Mouse (Mus musculus) embryonic facial prominence, embryonic 14.5 days (tissue): ENCODE data around the gene Cux1. TPM values are rescaled to one million over a fixed set of nuclear protein-coding genes. Genes with fewer than 3 reads are reported as not detected.

ENCODE experiments used
- ATAC-seq: fragments of 200-750 bp; cut with Nextera tagmentation; 2 replicates; pipeline ENCODE4 v1.8.0; 2017; ENCODE audit warnings: low read depth, moderate number of reproducible peaks, moderate TSS enrichment
- DNase-seq: peaks from one replicate; pipeline ENCODE4 v3.0.0-alpha.2; 2015; ENCODE audit warnings: low spot score
- H3K27ac ChIP-seq: fragments of 300-500 bp; sonication (generic); replicated peaks from 2 replicates; pipeline ENCODE4 v1.5.1; 2014; ENCODE audit warnings: low read depth, mild to moderate bottlenecking, low read length, moderate library complexity
- H3K27me3 ChIP-seq: fragments of 300-500 bp; sonication (generic); replicated peaks from 2 replicates; pipeline ENCODE4 v1.6.1; 2014; ENCODE audit warnings: low read length; ENCODE audit not compliant: control insufficient read depth, insufficient read depth
- H3K36me3 ChIP-seq: fragments of 300-500 bp; sonication (generic); 2 replicates; pipeline ENCODE4 v1.6.1; 2014; ENCODE audit warnings: low read length, mixed read lengths; ENCODE audit not compliant: control insufficient read depth, insufficient read depth
- H3K4me1 ChIP-seq: fragments of 300-500 bp; sonication (generic); 2 replicates; pipeline ENCODE4 v1.6.1; 2014; ENCODE audit warnings: antibody characterized with exemption, low read length; ENCODE audit not compliant: control insufficient read depth, insufficient read depth
- H3K4me2 ChIP-seq: fragments of 300-500 bp; sonication (generic); 2 replicates; pipeline ENCODE4 v1.6.1; 2014; ENCODE audit warnings: low read depth, mild to moderate bottlenecking, low read length, moderate library complexity, mixed read lengths
- H3K4me3 ChIP-seq: fragments of 300-500 bp; sonication (generic); 2 replicates; pipeline ENCODE4 v1.5.1; 2014; ENCODE audit warnings: low read depth, mild to moderate bottlenecking, low read length
- H3K9ac ChIP-seq: fragments of 300-500 bp; sonication (generic); 2 replicates; pipeline ENCODE4 v1.6.1; 2014; ENCODE audit warnings: low read depth, mild to moderate bottlenecking, low read length, moderate library complexity, mixed read lengths
- H3K9me3 ChIP-seq: fragments of 300-500 bp; sonication (generic); 2 replicates; pipeline ENCODE4 v1.6.1; 2016; ENCODE audit warnings: low read length; ENCODE audit not compliant: control insufficient read depth
- WGBS: fragments of 180-500 bp; shearing (Covaris S2); extraction: QIAGEN DNeasy Blood & Tissue Kit; methylation state at CpG from one replicate; pipeline ENCODE4 v1.1.7; 2014; 5-methylcytosine and 5-hydroxymethylcytosine counted together
- polyA plus RNA-seq: library from polyadenylated mRNA; unstranded; fragments of >200 nt; fragmentation: Nextera tagmentation; extraction: Ambion mirVana; gene quantifications from 2 replicates; pipeline ENCODE4 v1.2.1, GENCODE M21; 2014

The Cux1 gene
- polyA plus RNA-seq, 1 experiment from 2014 or later: 60.6 TPM

DNA sequence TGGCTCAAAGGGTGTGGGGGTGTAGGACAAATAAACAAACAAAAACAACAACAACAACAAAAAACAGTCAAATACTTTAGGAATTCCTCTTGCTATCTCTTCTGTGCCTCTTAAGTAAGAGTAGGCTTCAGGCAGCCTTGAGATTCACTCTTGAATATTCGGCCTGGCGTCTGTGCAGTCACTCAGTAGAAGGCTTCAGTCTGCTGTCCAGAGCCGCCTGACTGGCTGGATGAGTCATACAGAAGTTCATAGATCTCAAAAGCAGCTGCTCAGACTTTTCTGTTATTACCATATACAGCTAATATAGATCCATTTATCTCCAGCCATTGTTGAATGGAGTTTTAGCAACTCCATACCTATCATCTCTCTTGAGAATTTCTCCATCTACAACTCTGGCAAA is 145.4 kb downstream of the Cux1 start:
- Histone ChIP-seq H3K36me3 (no peaks in the 10 kb centered on the region; the same call in 1 of the 2 replicates), H3K9me3 (no peaks in the 10 kb centered on the region), H3K27me3 (no peaks in the 10 kb centered on the region), H3K9ac (no peak overlapping the region), H3K27ac (no peak overlapping the region), H3K4me2 (no peak overlapping the region), H3K4me1 (peaks cover under 1% of the 10 kb centered on the region; the same call in 1 of the 2 replicates), H3K4me3 (no peak overlapping the region)
- no peak for ATAC-seq
- 81% methylated on average over 3 of the region's 3 CpGs for WGBS
- no peak for DNase-seq

DNA sequence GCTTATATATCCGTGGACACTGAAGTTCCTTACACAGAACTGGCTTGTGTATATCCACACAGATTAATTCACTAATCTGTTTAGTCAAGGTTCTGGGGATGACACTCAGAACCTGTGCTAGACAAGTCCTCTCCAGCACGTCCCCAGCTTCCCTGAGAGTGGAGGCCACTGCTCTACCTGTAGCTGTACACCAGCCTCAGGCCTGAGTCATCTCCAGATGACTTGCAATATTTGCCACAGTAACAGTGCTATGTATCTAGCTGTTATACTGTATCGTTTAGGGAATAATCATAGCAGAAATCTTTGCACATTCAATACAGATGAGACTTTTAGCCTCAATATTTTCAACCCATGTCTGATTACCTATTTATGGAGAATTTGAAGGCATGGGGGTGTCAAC is 146.0 kb downstream of the Cux1 start:
- ATAC-seq: no peak
- Histone ChIP-seq H3K27ac (no peak overlapping the region), H3K4me2 (no peak overlapping the region), H3K4me1 (no peaks in the 10 kb centered on the region), H3K9ac (no peak overlapping the region), H3K4me3 (no peak overlapping the region), H3K36me3 (no peaks in the 10 kb centered on the region; the same call in 1 of the 2 replicates), H3K27me3 (no peaks in the 10 kb centered on the region), H3K9me3 (no peaks in the 10 kb centered on the region)
- WGBS: 86% methylated on average over 3 of the region's 3 CpGs
- no peak for DNase-seq

DNA sequence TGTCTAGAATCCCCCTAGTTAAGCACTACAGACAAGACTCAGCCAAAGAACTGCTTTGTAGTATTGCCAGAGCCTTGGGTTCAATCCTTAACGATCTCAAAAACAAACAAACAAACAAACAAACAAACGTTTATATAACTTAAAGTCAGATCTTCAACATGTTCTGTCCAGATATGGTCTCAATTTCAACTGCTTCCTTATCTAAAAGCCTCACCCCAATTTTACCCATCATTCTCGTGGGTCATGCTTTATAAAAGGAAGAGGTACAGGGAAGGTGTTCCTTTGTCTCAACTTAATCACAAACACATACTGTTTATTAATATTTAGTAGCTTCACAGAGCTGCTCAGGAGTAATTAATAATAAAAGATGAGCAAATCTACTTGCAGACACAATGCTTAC is 146.9 kb downstream of the Cux1 start:
- Histone ChIP-seq H3K36me3 (no peaks in the 10 kb centered on the region; the same call in 1 of the 2 replicates), H3K27me3 (no peaks in the 10 kb centered on the region), H3K4me1 (no peaks in the 10 kb centered on the region), H3K27ac (no peak overlapping the region), H3K9ac (no peak overlapping the region), H3K4me2 (no peak overlapping the region), H3K4me3 (no peak overlapping the region), H3K9me3 (no peaks in the 10 kb centered on the region)
- no peak for ATAC-seq
- no peak for DNase-seq
- WGBS: 84% methylated on average over 3 of the region's 3 CpGs

DNA sequence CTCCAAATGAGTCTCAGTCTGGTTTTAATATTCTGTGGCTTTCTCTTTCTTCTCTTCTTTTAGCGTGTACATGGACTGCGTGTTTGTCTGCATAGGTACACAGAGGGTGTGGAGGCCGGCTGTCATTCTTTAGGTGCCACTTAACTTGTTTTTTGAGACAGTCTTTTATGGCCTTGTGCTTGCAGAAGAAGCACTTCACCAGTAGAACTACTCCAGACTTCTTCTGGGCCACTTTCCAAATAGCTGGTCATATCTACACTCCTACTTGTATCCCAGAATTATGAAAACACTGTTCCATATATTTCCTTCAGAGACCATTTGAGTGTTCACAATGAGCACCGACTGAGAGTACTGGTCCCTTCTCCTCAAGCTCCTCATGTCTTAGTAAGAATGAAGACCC is 149.4 kb downstream of the Cux1 start:
- no peak for DNase-seq
- 81% methylated on average over 4 of the region's 4 CpGs for WGBS
- no peaks in the 10 kb centered on the region for H3K4me1 ChIP-seq
- no peaks in the 10 kb centered on the region for H3K36me3 ChIP-seq
- H3K4me2 ChIP-seq: no peak overlapping the region
- H3K27me3 ChIP-seq: no peaks in the 10 kb centered on the region
- H3K27ac ChIP-seq: no peak overlapping the region
- no peak overlapping the region for H3K4me3 ChIP-seq
- no peak overlapping the region for H3K9ac ChIP-seq
- ATAC-seq: no peak
- H3K9me3 ChIP-seq: no peaks in the 10 kb centered on the region

DNA sequence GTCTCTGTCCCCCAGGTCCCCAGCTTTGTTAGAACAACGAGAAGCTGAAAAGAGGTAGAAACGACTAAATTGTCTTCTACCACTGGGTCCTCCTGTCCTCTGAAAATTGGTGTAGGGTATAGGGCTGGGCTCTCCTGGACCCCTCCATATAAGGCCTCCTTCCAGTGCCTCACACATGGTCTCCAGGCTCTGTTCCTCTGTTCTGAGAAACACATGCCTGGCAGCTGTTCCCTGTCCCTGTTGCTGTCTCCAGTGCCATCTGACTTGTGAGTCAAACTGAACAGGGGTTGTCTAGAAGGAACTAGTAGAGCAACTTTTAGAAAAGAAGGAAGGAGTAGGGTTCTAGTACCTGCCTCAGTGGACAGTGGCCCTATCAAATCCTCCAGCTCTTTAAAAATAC is 152.8 kb downstream of the Cux1 start:
- H3K27me3 ChIP-seq: peaks cover 11% of the 10 kb centered on the region; the same call in 1 of the 2 replicates
- WGBS: 54% methylated on average over 2 of the region's 2 CpGs
- H3K4me2 ChIP-seq: no peak overlapping the region
- ATAC-seq (0 out of 2 replicates have a peak, but pooled peaks have one; percentile 47), DNase-seq (peak; percentile 46)
- H3K4me3 ChIP-seq: no peak overlapping the region
- no peaks in the 10 kb centered on the region for H3K9me3 ChIP-seq
- H3K4me1 ChIP-seq: no peaks in the 10 kb centered on the region; the same call in 1 of the 2 replicates
- no peak overlapping the region for H3K9ac ChIP-seq
- H3K27ac ChIP-seq: no peak overlapping the region
- no peaks in the 10 kb centered on the region for H3K36me3 ChIP-seq

DNA sequence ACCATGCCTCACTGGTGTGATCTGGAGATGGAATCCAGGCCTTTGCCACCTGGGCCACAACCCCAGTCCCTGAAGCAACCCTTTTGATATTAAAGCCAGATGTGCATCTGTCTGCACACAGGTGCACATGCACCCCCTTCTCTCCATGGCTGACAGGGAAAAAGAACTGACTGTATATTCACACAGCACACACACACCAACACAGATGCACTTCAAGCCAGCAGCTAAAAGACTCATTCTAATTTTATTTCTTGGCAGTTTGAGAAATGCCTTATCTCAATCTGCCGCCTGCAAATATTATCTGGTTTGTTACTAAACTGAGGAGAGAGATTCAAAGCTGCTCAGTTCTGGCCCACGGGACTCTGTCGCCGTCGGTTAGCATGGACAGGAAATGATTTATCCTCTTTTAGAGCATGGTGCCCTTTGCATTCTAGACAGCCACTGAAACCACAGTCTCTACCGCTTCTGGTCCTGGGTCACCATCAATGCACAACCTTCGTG is 156.6 kb downstream of the Cux1 start:
- Histone ChIP-seq H3K27me3 (peaks cover 32% of the 10 kb centered on the region), H3K9ac (no peak overlapping the region), H3K36me3 (0 out of 2 replicates have a peak, but pooled peaks cover 4% of the 10 kb centered on the region), H3K4me2 (no peak overlapping the region), H3K4me3 (no peak overlapping the region), H3K4me1 (no peaks in the 10 kb centered on the region; the same call in 1 of the 2 replicates), H3K27ac (no peak overlapping the region), H3K9me3 (peaks cover 6% of the 10 kb centered on the region; the same call in 1 of the 2 replicates)
- 43% methylated on average over 7 of the region's 7 CpGs for WGBS
- DNase-seq (no peak), ATAC-seq (no peak)

DNA sequence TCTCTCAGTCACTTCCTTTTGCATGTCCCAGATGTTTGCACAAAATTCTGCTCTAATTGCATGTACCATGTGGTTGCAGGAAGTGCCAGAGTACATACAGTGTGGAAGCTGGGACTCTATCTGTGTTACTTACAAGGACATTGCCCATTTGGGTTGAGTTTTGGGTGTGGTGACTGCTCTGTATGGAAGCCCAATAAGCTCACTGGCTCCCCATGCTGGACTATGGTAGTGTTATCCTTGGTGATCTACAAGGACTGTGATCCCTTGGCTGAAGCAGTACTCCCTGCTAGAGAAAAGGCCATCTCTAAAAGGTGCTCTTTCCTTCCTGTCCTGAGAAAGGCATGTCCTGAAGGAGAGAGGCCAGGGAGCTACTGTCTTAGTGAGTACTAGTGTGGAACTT is 160.9 kb downstream of the Cux1 start:
- Histone ChIP-seq H3K36me3 (0 out of 2 replicates have a peak, but pooled peaks cover 4% of the 10 kb centered on the region), H3K4me3 (no peak overlapping the region), H3K9ac (no peak overlapping the region), H3K27ac (no peak overlapping the region), H3K9me3 (peaks cover 6% of the 10 kb centered on the region; the same call in 1 of the 2 replicates), H3K4me2 (no peak overlapping the region), H3K27me3 (peaks cover 37% of the 10 kb centered on the region), H3K4me1 (peaks cover 16% of the 10 kb centered on the region)
- no peak for ATAC-seq
- no peak for DNase-seq

DNA sequence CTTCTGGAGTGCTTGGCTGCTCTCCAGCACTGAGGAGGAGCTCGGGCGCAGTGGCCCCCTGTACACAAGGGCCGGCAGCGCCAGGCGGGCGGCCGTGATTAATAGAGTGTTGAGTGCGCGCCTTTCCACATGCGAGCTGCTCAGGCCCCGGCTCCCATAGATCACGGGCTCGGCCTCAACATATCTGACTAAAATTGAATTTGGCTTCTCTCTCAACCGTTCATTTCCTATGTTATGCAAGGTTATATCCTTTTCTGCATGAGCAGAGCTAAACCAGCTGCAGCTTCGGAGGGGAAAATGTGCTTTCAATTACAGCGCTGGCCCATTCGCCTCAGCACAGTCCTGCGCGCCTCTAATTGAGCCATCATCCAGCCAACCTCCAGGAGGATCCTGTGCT is 163.7 kb downstream of the Cux1 start:
- peaks cover 6% of the 10 kb centered on the region; the same call in 1 of the 2 replicates for H3K9me3 ChIP-seq
- H3K27me3 ChIP-seq: peaks cover 27% of the 10 kb centered on the region
- peak; percentile 95 for ATAC-seq
- 16% methylated on average over 19 of the region's 19 CpGs for WGBS
- peak overlapping the region; percentile 49 for H3K27ac ChIP-seq
- peaks cover 16% of the 10 kb centered on the region for H3K4me1 ChIP-seq
- DNase-seq: peak; percentile 96
- H3K36me3 ChIP-seq: 0 out of 2 replicates have a peak, but pooled peaks cover 4% of the 10 kb centered on the region
- H3K4me2 ChIP-seq: peak overlapping the region; percentile 34
- H3K9ac ChIP-seq: no peak overlapping the region
- H3K4me3 ChIP-seq: no peak overlapping the region; the same call in 1 of the 2 replicates
